Mouse (Mus musculus): ENCODE measurements around the gene Acsm4. TPM values are rescaled to one million over a fixed set of nuclear protein-coding genes. Genes with fewer than 3 reads are reported as not detected.

Acsm4 gene
- polyA plus RNA-seq, 3 experiments from 2014 or later = not detected

Other genes starting within 250 kb of the Acsm4 start
- gene Gp2, start 230.7 kb upstream of the Acsm4 start, polyA plus RNA-seq (2017; shearing (Covaris generic)) = under 1 TPM in 1 of 3 experiments, not detected in 2; 0.25 TPM
- not detected for gene Umod, start 210.7 kb upstream of the Acsm4 start, polyA plus RNA-seq (2017; shearing (Covaris generic))
- not detected for gene Acsm5, start 170.6 kb upstream of the Acsm4 start, polyA plus RNA-seq (2017; shearing (Covaris generic))
- gene Pdilt, start 166.5 kb upstream of the Acsm4 start, polyA plus RNA-seq (2017; shearing (Covaris generic)) = not detected
- gene Acsm2, start 135.7 kb upstream of the Acsm4 start, polyA plus RNA-seq (2017; shearing (Covaris generic)) = not detected
- not detected for gene Acsm1, start 83.0 kb upstream of the Acsm4 start, polyA plus RNA-seq (2017; shearing (Covaris generic))
- gene Thumpd1, start 30.8 kb downstream of the Acsm4 start, polyA plus RNA-seq (2017; shearing (Covaris generic)) = 10 to 100 TPM; 38.8 to 56.0 (median 54.1) TPM
- gene Acsm3, start 70.9 kb downstream of the Acsm4 start, polyA plus RNA-seq (2017; shearing (Covaris generic)) = not detected
- gene Rexo5, start 104.0 kb downstream of the Acsm4 start, polyA plus RNA-seq (2017; shearing (Covaris generic)) = 10 to 100 TPM; 32.0 to 39.9 (median 33.8) TPM
- 10 to 100 TPM in 1 of 3 experiments, 1 to 10 TPM in 2; 7.2 to 14.3 (median 8.1) TPM for gene Eri2, start 104.0 kb downstream of the Acsm4 start, polyA plus RNA-seq (2017; shearing (Covaris generic))
- 10 to 100 TPM; 16.8 to 26.1 (median 17.9) TPM for gene Lyrm1, start 205.8 kb downstream of the Acsm4 start, polyA plus RNA-seq (2017; shearing (Covaris generic))
- gene Dcun1d3, start 206.3 kb downstream of the Acsm4 start, polyA plus RNA-seq (2017; shearing (Covaris generic)) = 1 to 10 TPM; 5.8 to 10.0 (median 9.4) TPM

All from inflammation-experienced regulatory T-cells, adult 6 months (primary cell).